In genomic region chr4:154957289-154957993, GRCm38 (mm10) we compare ENCODE assay signal across 10 mouse cellular contexts. TPM values are rescaled to one million over a fixed set of nuclear protein-coding genes. Genes with fewer than 3 reads are reported as not detected.
DNase-seq lines count a peak whose midpoint lies in the region; ATAC-seq and TF ChIP-seq lines count a peak whose summit lies in the region.
"Had no signal": no experiment of that assay in that cellular context is flagged by ENCODE, and none has a peak within 500 bp of the region (broad histone marks: within the 10 kb centered on the region; RNA-seq: fewer than 3 reads in every experiment).

No protein-coding gene starts in this region.

- no peak for DNase-seq in midbrain, embryonic 10.5 days (ENCODE audit: low spot score)
- DNase-seq in midbrain, postnatal 0 days (ENCODE audit: low spot score), result no peak
- DNase-seq in neural tube, embryonic 11.5 days (ENCODE audit: low spot score), result peak; percentile 21
- DNase-seq in lung, postnatal 10 days, result no peak

- H3K4me3 ChIP-seq in midbrain, embryonic 10.5 days, result peak overlapping the region; percentile 87
- no peak overlapping the region for H3K4me3 ChIP-seq in midbrain, postnatal 0 days (ENCODE audit: low read depth, low read length)
- no peak overlapping the region; the same call in 1 of the 2 replicates for H3K4me3 ChIP-seq in forebrain, embryonic 13.5 days
- H3K4me3 ChIP-seq in hindbrain, embryonic 16.5 days (ENCODE audit: low read length), result no peak overlapping the region
- no peak overlapping the region for H3K4me3 ChIP-seq in neural tube, embryonic 11.5 days (ENCODE audit: low read depth, low read length)

- H3K36me3 ChIP-seq in midbrain, embryonic 10.5 days, result peaks cover 15% of the 10 kb centered on the region
- no peaks in the 10 kb centered on the region for H3K36me3 ChIP-seq in midbrain, postnatal 0 days (ENCODE audit: insufficient read depth, low read length)
- H3K36me3 ChIP-seq in forebrain, embryonic 13.5 days (ENCODE audit: poor library complexity, severe bottlenecking), result peaks cover 7% of the 10 kb centered on the region
- H3K36me3 ChIP-seq in hindbrain, embryonic 16.5 days (ENCODE audit: control insufficient read depth, insufficient read depth, low read length), result no peaks in the 10 kb centered on the region
- no peaks in the 10 kb centered on the region for H3K36me3 ChIP-seq in neural tube, embryonic 11.5 days (ENCODE audit: control insufficient read depth, insufficient read depth, low read length)

- 38% methylated on average over 13 of the region's 13 CpGs for WGBS in midbrain, embryonic 10.5 days
- 35% methylated on average over 13 of the region's 13 CpGs for WGBS in midbrain, postnatal 0 days
- WGBS in forebrain, embryonic 13.5 days, result 18% methylated on average over 13 of the region's 13 CpGs
- WGBS in hindbrain, embryonic 16.5 days, result 25% methylated on average over 13 of the region's 13 CpGs
- 35% methylated on average over 13 of the region's 13 CpGs for WGBS in neural tube, embryonic 11.5 days

- no peak for ATAC-seq in midbrain, postnatal 0 days (ENCODE audit: low FRiP score)
- no peak for ATAC-seq in forebrain, embryonic 13.5 days
- no peak for ATAC-seq in hindbrain, embryonic 16.5 days
- ATAC-seq in neural tube, embryonic 11.5 days (ENCODE audit: insufficient read depth, low FRiP score, low TSS enrichment), result no peak
- ATAC-seq in monocyte, adult 5-6 weeks (replicated peaks; ENCODE audit: insufficient number of reproducible peaks, low FRiP score, low TSS enrichment, poor library complexity, severe bottlenecking), result no peak
- ATAC-seq in megakaryocyte progenitor cell, adult 5-6 weeks (replicated peaks; ENCODE audit: poor library complexity), result no peak
- ATAC-seq: activated CD4-positive, CD25-positive, alpha-beta regulatory T cell, adult 4 months had no signal

- no peak overlapping the region for H3K9ac ChIP-seq in midbrain, postnatal 0 days (replicated peaks; ENCODE audit: low read length, poor library complexity, severe bottlenecking)
- H3K9ac ChIP-seq in forebrain, embryonic 13.5 days, result no peak overlapping the region
- H3K9ac ChIP-seq in hindbrain, embryonic 16.5 days (ENCODE audit: low read depth, low read length), result no peak overlapping the region
- peak overlapping the region; percentile 35; the same call in 1 of the 2 replicates for H3K9ac ChIP-seq in neural tube, embryonic 11.5 days (ENCODE audit: low read length)

- H3K27me3 ChIP-seq in midbrain, embryonic 10.5 days (ENCODE audit: low read depth, poor library complexity, severe bottlenecking), result peaks cover 100% of the 10 kb centered on the region
- H3K27me3 ChIP-seq in midbrain, postnatal 0 days (ENCODE audit: insufficient read depth, low read length), result no peaks in the 10 kb centered on the region
- H3K27me3 ChIP-seq in forebrain, embryonic 13.5 days, result peaks cover 20% of the 10 kb centered on the region
- H3K27me3 ChIP-seq in hindbrain, embryonic 16.5 days (replicated peaks; ENCODE audit: control insufficient read depth, insufficient read depth, low read length), result peaks cover 16% of the 10 kb centered on the region; the same call in 1 of the 2 replicates
- peaks cover 28% of the 10 kb centered on the region for H3K27me3 ChIP-seq in neural tube, embryonic 11.5 days (ENCODE audit: control insufficient read depth, insufficient read depth, low read length)

- no peaks in the 10 kb centered on the region for H3K9me3 ChIP-seq in midbrain, embryonic 10.5 days (replicated peaks)
- H3K9me3 ChIP-seq in midbrain, postnatal 0 days (ENCODE audit: low read length), result no peaks in the 10 kb centered on the region
- H3K9me3 ChIP-seq in forebrain, embryonic 13.5 days (replicated peaks), result no peaks in the 10 kb centered on the region
- H3K9me3 ChIP-seq in hindbrain, embryonic 16.5 days (ENCODE audit: control insufficient read depth, low read length), result no peaks in the 10 kb centered on the region
- no peaks in the 10 kb centered on the region for H3K9me3 ChIP-seq in neural tube, embryonic 11.5 days (ENCODE audit: control insufficient read depth, low read length)

- no peak overlapping the region for H3K4me2 ChIP-seq in midbrain, postnatal 0 days (ENCODE audit: low read depth, low read length, poor library complexity, severe bottlenecking)
- peak overlapping the region; percentile 54 for H3K4me2 ChIP-seq in forebrain, embryonic 13.5 days
- H3K4me2 ChIP-seq in hindbrain, embryonic 16.5 days (ENCODE audit: low read length), result peak overlapping the region; percentile 48; the same call in 1 of the 2 replicates
- H3K4me2 ChIP-seq in neural tube, embryonic 11.5 days (ENCODE audit: low read depth), result peak overlapping the region; percentile 38

- TF ChIP-seq CTCF in midbrain, postnatal 0 days (IDR thresholded peaks at IDR 0.05), result no peak

- H3K27ac ChIP-seq in midbrain, embryonic 10.5 days (replicated peaks), result peak overlapping the region; percentile 97
- H3K27ac ChIP-seq in midbrain, postnatal 0 days (ENCODE audit: low read depth, low read length), result no peak overlapping the region
- peak overlapping the region; percentile 79; the same call in 1 of the 2 replicates for H3K27ac ChIP-seq in forebrain, embryonic 13.5 days
- peak overlapping the region; percentile 44; the same call in 1 of the 2 replicates for H3K27ac ChIP-seq in hindbrain, embryonic 16.5 days (ENCODE audit: low read depth, low read length)
- peak overlapping the region; percentile 54 for H3K27ac ChIP-seq in neural tube, embryonic 11.5 days (ENCODE audit: low read depth, low read length)

- peaks cover 100% of the 10 kb centered on the region for H3K4me1 ChIP-seq in midbrain, embryonic 10.5 days
- H3K4me1 ChIP-seq in midbrain, postnatal 0 days (ENCODE audit: insufficient read depth, low read length), result peaks cover 21% of the 10 kb centered on the region; the same call in 1 of the 2 replicates
- peaks cover 73% of the 10 kb centered on the region for H3K4me1 ChIP-seq in forebrain, embryonic 13.5 days
- peaks cover 51% of the 10 kb centered on the region for H3K4me1 ChIP-seq in hindbrain, embryonic 16.5 days (ENCODE audit: control insufficient read depth, insufficient read depth, low read depth, low read length)
- H3K4me1 ChIP-seq in neural tube, embryonic 11.5 days (ENCODE audit: control insufficient read depth, insufficient read depth, low read length), result peaks cover 64% of the 10 kb centered on the region

RNA-seq across cellular contexts. Expression of gene Hes5, which starts 3.3 kb away (rescaled TPM):
- 690 and 827 TPM in 2 replicates for polyA plus RNA-seq in midbrain, embryonic 10.5 days (2016; fragmentation: Nextera tagmentation; extraction: Ambion mirVana)
- total RNA-seq in midbrain, postnatal 0 days (2014; rRNA removed), result 111 and 115 TPM in 2 replicates
- 165 and 180 TPM in 2 replicates for polyA plus RNA-seq in midbrain, postnatal 0 days (2015; fragmentation: Nextera tagmentation; extraction: Ambion mirVana)
- 243 and 266 TPM in 2 replicates for polyA plus RNA-seq in forebrain, embryonic 13.5 days (2015; fragmentation: Nextera tagmentation; extraction: Ambion mirVana)
- 146 and 167 TPM in 2 replicates for polyA plus RNA-seq in hindbrain, embryonic 16.5 days (2015; fragmentation: Nextera tagmentation; extraction: Ambion mirVana)
- polyA plus RNA-seq in neural tube, embryonic 11.5 days (2014; fragmentation: Nextera tagmentation; extraction: Ambion mirVana), result 191 and 218 TPM in 2 replicates
- not detected in 3 replicates for total RNA-seq in monocyte, adult 5-6 weeks (2017)
- total RNA-seq in megakaryocyte progenitor cell, adult 5-6 weeks (2015), result 0.64 and 0.67 TPM in 2 replicates
- total RNA-seq in megakaryocyte progenitor cell, adult 5-6 weeks (2017), result 0.24 and 4.5 TPM in 2 replicates
- total RNA-seq: granulocyte monocyte progenitor cell, adult 5-6 weeks had no signal

RNA-seq across cellular contexts. Expression of gene Pank4, which starts 6.5 kb away (rescaled TPM):
- polyA plus RNA-seq in midbrain, embryonic 10.5 days (2016; fragmentation: Nextera tagmentation; extraction: Ambion mirVana), result 47.6 and 48.6 TPM in 2 replicates
- total RNA-seq in midbrain, postnatal 0 days (2014; rRNA removed), result 36.7 and 39.8 TPM in 2 replicates
- polyA plus RNA-seq in midbrain, postnatal 0 days (2015; fragmentation: Nextera tagmentation; extraction: Ambion mirVana), result 27.3 and 28.8 TPM in 2 replicates
- 41.1 and 45.0 TPM in 2 replicates for polyA plus RNA-seq in forebrain, embryonic 13.5 days (2015; fragmentation: Nextera tagmentation; extraction: Ambion mirVana)
- polyA plus RNA-seq in hindbrain, embryonic 16.5 days (2015; fragmentation: Nextera tagmentation; extraction: Ambion mirVana), result 37.8 and 39.5 TPM in 2 replicates
- polyA plus RNA-seq in neural tube, embryonic 11.5 days (2014; fragmentation: Nextera tagmentation; extraction: Ambion mirVana), result 36.1 and 38.2 TPM in 2 replicates
- 26.6 to 36.7 TPM (median 30.2 TPM) in 3 replicates for total RNA-seq in monocyte, adult 5-6 weeks (2017)
- total RNA-seq in megakaryocyte progenitor cell, adult 5-6 weeks (2015), result 28.0 and 43.9 TPM in 2 replicates
- 24.6 and 24.8 TPM in 2 replicates for total RNA-seq in megakaryocyte progenitor cell, adult 5-6 weeks (2017)

RNA-seq across cellular contexts. Expression of gene Tnfrsf14, which starts 29.1 kb away (rescaled TPM):
- 0.67 and 0.99 TPM in 2 replicates for polyA plus RNA-seq in midbrain, embryonic 10.5 days (2016; fragmentation: Nextera tagmentation; extraction: Ambion mirVana)
- 1.1 and 2.3 TPM in 2 replicates for total RNA-seq in midbrain, postnatal 0 days (2014; rRNA removed)
- polyA plus RNA-seq in midbrain, postnatal 0 days (2015; fragmentation: Nextera tagmentation; extraction: Ambion mirVana), result not detected in 2 replicates
- 0.14 and 0.28 TPM in 2 replicates for polyA plus RNA-seq in forebrain, embryonic 13.5 days (2015; fragmentation: Nextera tagmentation; extraction: Ambion mirVana)
- polyA plus RNA-seq in hindbrain, embryonic 16.5 days (2015; fragmentation: Nextera tagmentation; extraction: Ambion mirVana), result 0.23 and 0.27 TPM in 2 replicates
- polyA plus RNA-seq in neural tube, embryonic 11.5 days (2014; fragmentation: Nextera tagmentation; extraction: Ambion mirVana), result 0.78 and 1.1 TPM in 2 replicates
- total RNA-seq in monocyte, adult 5-6 weeks (2017), result 20.8 to 45.5 TPM (median 29.3 TPM) in 3 replicates
- 68.4 and 89.8 TPM in 2 replicates for total RNA-seq in megakaryocyte progenitor cell, adult 5-6 weeks (2015)
- total RNA-seq in megakaryocyte progenitor cell, adult 5-6 weeks (2017), result 58.3 and 68.2 TPM in 2 replicates

RNA-seq across cellular contexts. Expression of gene Fam213b, which starts 58.5 kb away (rescaled TPM):
- polyA plus RNA-seq in midbrain, embryonic 10.5 days (2016; fragmentation: Nextera tagmentation; extraction: Ambion mirVana), result 45.9 and 46.8 TPM in 2 replicates
- total RNA-seq in midbrain, postnatal 0 days (2014; rRNA removed), result 34.9 and 36.6 TPM in 2 replicates
- polyA plus RNA-seq in midbrain, postnatal 0 days (2015; fragmentation: Nextera tagmentation; extraction: Ambion mirVana), result 73.3 and 90.9 TPM in 2 replicates
- polyA plus RNA-seq in forebrain, embryonic 13.5 days (2015; fragmentation: Nextera tagmentation; extraction: Ambion mirVana), result 29.5 and 34.1 TPM in 2 replicates
- polyA plus RNA-seq in hindbrain, embryonic 16.5 days (2015; fragmentation: Nextera tagmentation; extraction: Ambion mirVana), result 67.8 and 80.1 TPM in 2 replicates
- 40.2 and 42.1 TPM in 2 replicates for polyA plus RNA-seq in neural tube, embryonic 11.5 days (2014; fragmentation: Nextera tagmentation; extraction: Ambion mirVana)
- total RNA-seq in monocyte, adult 5-6 weeks (2017), result 3.1 to 3.5 TPM (median 3.3 TPM) in 3 replicates
- total RNA-seq in megakaryocyte progenitor cell, adult 5-6 weeks (2015), result 5.0 and 5.6 TPM in 2 replicates
- total RNA-seq in megakaryocyte progenitor cell, adult 5-6 weeks (2017), result 1.8 and 5.6 TPM in 2 replicates
